Mouse (Mus musculus) testis, adult 2 months (tissue): ENCODE measurements around the gene Prm3.

Experiments
- CTCF ChIP-seq: fragments of 200-500 bp; IDR thresholded peaks from 2 replicates; pipeline ENCODE4 v1.5.1; 2012; ENCODE audit warnings: low read depth, mild to moderate bottlenecking, inconsistent platforms, low read length, moderate library complexity; ENCODE audit not compliant: control insufficient read depth, insufficient read depth, insufficient replicate concordance
- POLR2A ChIP-seq: fragments of 200-500 bp; IDR thresholded peaks from 2 replicates; pipeline ENCODE4 v1.6.1; 2012; ENCODE audit warnings: low read depth, mild to moderate bottlenecking, inconsistent platforms, low read length, moderate library complexity; ENCODE audit not compliant: control insufficient read depth

DNA sequence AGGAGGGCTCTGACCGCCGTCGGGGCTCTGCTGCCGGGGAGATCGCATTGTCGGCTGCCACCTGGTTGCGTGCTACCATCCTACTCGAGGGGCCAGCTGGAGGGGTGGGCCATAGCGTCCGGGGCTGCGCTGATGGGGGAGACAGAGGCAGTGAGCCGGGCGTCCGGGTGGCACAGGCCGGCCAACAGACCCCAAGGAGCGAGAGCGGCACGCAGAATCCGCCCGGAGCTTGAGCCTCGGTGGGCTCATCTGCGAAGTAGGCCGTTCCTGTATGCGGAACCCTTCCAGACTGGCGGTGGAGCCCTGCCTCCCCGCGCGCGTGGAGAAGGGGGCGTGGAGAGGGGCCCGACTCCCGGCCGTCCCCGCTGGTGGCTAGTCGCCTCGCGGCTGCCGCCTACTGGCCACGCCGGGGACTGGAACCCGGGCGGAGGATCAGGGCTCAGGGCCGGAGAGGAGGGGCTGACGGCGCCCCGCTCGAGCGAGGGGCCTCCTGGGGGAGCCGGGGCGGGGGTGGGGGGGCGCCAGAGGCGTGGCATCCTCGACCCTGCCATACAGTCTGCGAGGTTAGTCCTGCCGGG, 5.8 kb downstream of the Prm3 start:
- TF ChIP-seq CTCF, result peak; percentile 59
- no peak; the same call in 1 of the 2 replicates for TF ChIP-seq POLR2A
